Mouse (Mus musculus) hindbrain, embryonic 16.5 days (tissue): ENCODE measurements at regions not wholly inside any gene's neighbourhood (a gene's known extent, or its start where the extent isn't known, plus 50 kb on each side); places are given as distances from the start of the nearest gene placed in this dataset.

Experiments
- ATAC-seq: fragments of 200-750 bp; cut with Nextera tagmentation; 2 replicates; pipeline ENCODE4 v1.8.0; 2017; ENCODE audit warnings: moderate TSS enrichment, moderate library complexity
- H3K27ac ChIP-seq: fragments of 300-500 bp; sonication (generic); 2 replicates; pipeline ENCODE4 v1.5.1; 2014; ENCODE audit warnings: low read depth, mild to moderate bottlenecking, control low read depth, low read length, moderate library complexity
- H3K27me3 ChIP-seq: fragments of 300-500 bp; sonication (generic); replicated peaks from 2 replicates; pipeline ENCODE4 v1.6.1; 2014; ENCODE audit warnings: low read length; ENCODE audit not compliant: control insufficient read depth, insufficient read depth
- H3K36me3 ChIP-seq: fragments of 300-500 bp; sonication (generic); 2 replicates; pipeline ENCODE4 v1.6.1; 2014; ENCODE audit warnings: mild to moderate bottlenecking, low read length, moderate library complexity, mixed read lengths; ENCODE audit not compliant: control insufficient read depth, insufficient read depth
- H3K4me1 ChIP-seq: fragments of 300-500 bp; sonication (generic); 2 replicates; pipeline ENCODE4 v1.6.1; 2014; ENCODE audit warnings: low read depth, low read length; ENCODE audit not compliant: control insufficient read depth, insufficient read depth
- H3K4me2 ChIP-seq: fragments of 300-500 bp; sonication (generic); 2 replicates; pipeline ENCODE4 v1.6.1; 2014; ENCODE audit warnings: mild to moderate bottlenecking, low read length, control low read depth, moderate library complexity
- H3K4me3 ChIP-seq: fragments of 300-500 bp; sonication (generic); 2 replicates; pipeline ENCODE4 v1.5.1; 2014; ENCODE audit warnings: mild to moderate bottlenecking, low read length, control low read depth, moderate library complexity
- H3K9ac ChIP-seq: fragments of 300-500 bp; sonication (generic); 2 replicates; pipeline ENCODE4 v1.6.1; 2014; ENCODE audit warnings: low read depth, mild to moderate bottlenecking, control low read depth, low read length, moderate library complexity
- H3K9me3 ChIP-seq: fragments of 300-500 bp; sonication (generic); 2 replicates; pipeline ENCODE4 v1.6.1; 2014; ENCODE audit warnings: mild to moderate bottlenecking, low read length, moderate library complexity; ENCODE audit not compliant: control insufficient read depth
- WGBS: fragments of 180-500 bp; shearing (Covaris S2); extraction: QIAGEN DNeasy Blood & Tissue Kit; methylation state at CpG from one replicate; pipeline ENCODE4 v1.1.7; 2014; 5-methylcytosine and 5-hydroxymethylcytosine counted together

DNA sequence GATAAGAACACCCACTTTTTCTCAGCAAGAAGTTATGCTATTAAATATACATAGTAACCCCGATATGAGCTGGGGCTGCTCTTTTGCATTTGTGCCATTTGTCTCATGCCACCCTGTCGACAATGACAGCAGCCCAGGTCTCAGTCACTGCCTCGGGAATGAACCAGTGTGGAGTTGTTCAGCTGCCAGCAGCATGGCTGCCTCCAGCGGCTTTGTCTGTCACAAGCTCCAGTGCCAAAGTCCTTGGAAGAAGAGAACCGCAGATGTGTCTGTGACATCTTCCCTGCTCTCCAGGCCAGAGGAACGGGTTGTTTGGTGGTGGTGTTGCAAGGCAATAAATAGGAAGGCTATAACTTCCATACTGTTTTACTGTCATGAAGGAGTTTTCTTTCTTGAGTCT lies 130.7 kb downstream of the Cep170 start:
- no peaks in the 10 kb centered on the region for H3K9me3 ChIP-seq
- no peaks in the 10 kb centered on the region for H3K27me3 ChIP-seq
- H3K4me1 ChIP-seq = no peaks in the 10 kb centered on the region
- H3K36me3 ChIP-seq = no peaks in the 10 kb centered on the region
- ATAC-seq = 0 out of 2 replicates have a peak, but pooled peaks have one; percentile 46
- no peak overlapping the region for H3K4me2 ChIP-seq
- H3K9ac ChIP-seq = no peak overlapping the region
- 64% methylated on average over 6 of the region's 6 CpGs for WGBS
- no peak overlapping the region for H3K4me3 ChIP-seq
- no peak overlapping the region for H3K27ac ChIP-seq

DNA sequence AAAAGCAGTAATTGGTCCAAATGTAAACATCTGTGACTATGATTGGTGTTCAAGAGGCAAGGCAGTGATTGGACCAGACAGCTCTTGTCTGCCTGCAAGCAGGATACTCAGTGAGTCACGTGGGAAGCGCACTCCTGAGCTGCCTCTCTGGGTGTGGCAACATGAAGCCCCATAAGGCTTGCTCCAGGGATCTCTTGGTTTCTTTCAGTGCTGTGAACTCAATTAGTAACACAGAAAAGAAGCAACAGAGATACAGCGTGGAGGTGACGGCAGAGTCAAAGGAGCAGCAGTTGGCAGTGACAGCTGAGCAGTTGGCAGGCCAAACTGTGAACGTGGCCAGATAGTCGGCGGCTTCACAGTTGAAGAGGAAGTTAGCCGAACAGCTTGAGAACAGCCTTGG lies 131.9 kb downstream of the Cep170 start:
- Histone ChIP-seq H3K4me3 (no peak overlapping the region), H3K36me3 (no peaks in the 10 kb centered on the region), H3K27ac (no peak overlapping the region), H3K9ac (no peak overlapping the region), H3K4me2 (no peak overlapping the region), H3K27me3 (no peaks in the 10 kb centered on the region), H3K4me1 (no peaks in the 10 kb centered on the region), H3K9me3 (no peaks in the 10 kb centered on the region)
- peak; percentile 70; the same call in 1 of the 2 replicates for ATAC-seq
- 52% methylated on average over 8 of the region's 8 CpGs for WGBS

GRCm38 (mm10) chr1:176675184-176675583 lies 138.7 kb downstream of the Cep170 start:
- Histone ChIP-seq H3K27ac (no peak overlapping the region), H3K9me3 (no peaks in the 10 kb centered on the region), H3K36me3 (no peaks in the 10 kb centered on the region), H3K4me1 (no peaks in the 10 kb centered on the region), H3K4me3 (no peak overlapping the region), H3K27me3 (no peaks in the 10 kb centered on the region), H3K4me2 (no peak overlapping the region), H3K9ac (no peak overlapping the region)
- ATAC-seq = no peak

GRCm38 (mm10) chr1:176671081-176671480 lies 142.8 kb downstream of the Cep170 start:
- no peak for ATAC-seq
- no peak overlapping the region for H3K4me2 ChIP-seq
- no peak overlapping the region for H3K27ac ChIP-seq
- H3K4me1 ChIP-seq = no peaks in the 10 kb centered on the region
- H3K27me3 ChIP-seq = no peaks in the 10 kb centered on the region
- no peaks in the 10 kb centered on the region for H3K9me3 ChIP-seq
- no peak overlapping the region for H3K4me3 ChIP-seq
- H3K36me3 ChIP-seq = no peaks in the 10 kb centered on the region
- 81% methylated on average over 3 of the region's 3 CpGs for WGBS
- H3K9ac ChIP-seq = no peak overlapping the region

DNA sequence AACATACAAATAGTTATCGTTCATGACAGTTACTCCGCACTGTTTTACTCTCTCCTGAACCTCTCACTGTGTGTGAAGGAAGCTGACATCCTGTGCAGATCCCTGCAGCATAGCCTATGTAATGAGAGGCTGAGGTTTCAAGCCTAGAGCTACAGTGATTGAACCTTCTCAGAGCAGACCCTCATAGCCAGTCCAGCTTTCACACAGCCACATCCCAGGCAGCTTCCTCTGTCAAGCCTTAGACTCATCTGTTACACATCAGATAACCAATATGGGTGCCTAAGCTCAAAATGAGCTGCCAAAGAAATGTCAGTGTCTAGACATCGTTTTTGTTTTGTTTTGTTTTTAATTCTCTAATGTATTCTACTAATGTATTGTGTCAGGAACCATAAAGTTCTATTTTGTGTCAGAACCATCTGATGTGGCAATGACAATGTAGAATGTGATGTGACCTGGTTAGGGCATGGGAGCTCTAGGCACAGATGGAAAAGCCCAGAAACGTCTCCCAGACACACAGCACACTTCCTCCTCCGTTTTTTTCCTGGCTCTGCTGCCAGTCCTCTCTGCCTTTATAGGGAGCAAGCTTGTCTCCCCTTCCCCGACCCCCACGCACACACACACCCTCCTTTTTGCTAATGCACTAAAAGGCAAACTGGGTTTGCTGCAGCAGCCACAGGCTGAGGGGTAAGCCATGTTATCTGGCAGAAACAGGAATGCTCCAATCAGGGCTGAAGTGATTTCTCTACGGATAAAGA lies 146.1 kb downstream of the Cep170 start:
- WGBS = 74% methylated on average over 8 of the region's 8 CpGs
- Histone ChIP-seq H3K9me3 (no peaks in the 10 kb centered on the region), H3K27me3 (no peaks in the 10 kb centered on the region), H3K9ac (no peak overlapping the region), H3K4me1 (no peaks in the 10 kb centered on the region), H3K4me2 (no peak overlapping the region), H3K27ac (no peak overlapping the region), H3K4me3 (no peak overlapping the region), H3K36me3 (no peaks in the 10 kb centered on the region)
- ATAC-seq = no peak

GRCm38 (mm10) chr1:176660286-176660685 lies 153.6 kb downstream of the Cep170 start:
- Histone ChIP-seq H3K4me3 (no peak overlapping the region), H3K36me3 (no peaks in the 10 kb centered on the region), H3K4me2 (no peak overlapping the region), H3K27me3 (no peaks in the 10 kb centered on the region), H3K9ac (no peak overlapping the region), H3K27ac (no peak overlapping the region), H3K9me3 (no peaks in the 10 kb centered on the region), H3K4me1 (no peaks in the 10 kb centered on the region)
- peak; percentile 48; the same call in 1 of the 2 replicates for ATAC-seq
- WGBS = 82% methylated on average over 6 of the region's 6 CpGs

DNA sequence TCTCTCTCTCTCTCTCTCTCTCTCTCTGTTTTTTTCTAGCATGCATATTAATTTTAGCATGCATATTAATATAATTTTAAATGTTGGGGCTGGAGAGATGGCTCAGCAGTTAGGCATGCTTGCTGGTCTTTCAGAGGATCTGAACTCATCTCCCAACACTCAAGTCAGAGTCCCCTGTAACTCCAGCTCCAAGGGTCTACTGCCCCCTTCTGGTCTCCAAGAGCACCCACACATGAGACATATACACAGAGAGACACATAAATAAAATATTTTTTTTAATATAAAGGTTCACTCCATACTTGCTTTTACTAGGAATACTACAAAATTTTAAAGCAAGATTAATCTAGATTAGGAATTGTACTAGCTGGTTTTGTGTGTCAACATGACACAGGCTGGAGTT lies 155.2 kb downstream of the Cep170 start:
- H3K27ac ChIP-seq = no peak overlapping the region
- H3K9ac ChIP-seq = no peak overlapping the region
- H3K4me2 ChIP-seq = no peak overlapping the region
- no peaks in the 10 kb centered on the region for H3K4me1 ChIP-seq
- no peaks in the 10 kb centered on the region for H3K9me3 ChIP-seq
- H3K4me3 ChIP-seq = no peak overlapping the region
- H3K27me3 ChIP-seq = no peaks in the 10 kb centered on the region
- H3K36me3 ChIP-seq = no peaks in the 10 kb centered on the region
- no peak for ATAC-seq

- Histone ChIP-seq H3K9ac (no peak overlapping the region), H3K4me3 (no peak overlapping the region), H3K4me1 (no peaks in the 10 kb centered on the region), H3K27me3 (no peaks in the 10 kb centered on the region), H3K4me2 (no peak overlapping the region), H3K9me3 (no peaks in the 10 kb centered on the region), H3K36me3 (no peaks in the 10 kb centered on the region), H3K27ac (peak overlapping the region; percentile 18; the same call in 1 of the 2 replicates)
- 47% methylated on average over 3 of the region's 3 CpGs for WGBS
- ATAC-seq = peak; percentile 78
Observed at GRCm38 (mm10) chr1:176655487-176656333, 158.2 kb downstream of the Cep170 start.

GRCm38 (mm10) chr1:176644248-176644647 lies 169.6 kb downstream of the Cep170 start:
- H3K27me3 ChIP-seq = no peaks in the 10 kb centered on the region
- H3K4me2 ChIP-seq = no peak overlapping the region
- H3K27ac ChIP-seq = no peak overlapping the region
- ATAC-seq = no peak
- H3K9ac ChIP-seq = no peak overlapping the region
- no peaks in the 10 kb centered on the region for H3K36me3 ChIP-seq
- H3K4me3 ChIP-seq = no peak overlapping the region
- H3K9me3 ChIP-seq = no peaks in the 10 kb centered on the region
- WGBS = 7% methylated on average over 1 of the region's 1 CpGs
- H3K4me1 ChIP-seq = no peaks in the 10 kb centered on the region
